In the genomic region with DNA sequence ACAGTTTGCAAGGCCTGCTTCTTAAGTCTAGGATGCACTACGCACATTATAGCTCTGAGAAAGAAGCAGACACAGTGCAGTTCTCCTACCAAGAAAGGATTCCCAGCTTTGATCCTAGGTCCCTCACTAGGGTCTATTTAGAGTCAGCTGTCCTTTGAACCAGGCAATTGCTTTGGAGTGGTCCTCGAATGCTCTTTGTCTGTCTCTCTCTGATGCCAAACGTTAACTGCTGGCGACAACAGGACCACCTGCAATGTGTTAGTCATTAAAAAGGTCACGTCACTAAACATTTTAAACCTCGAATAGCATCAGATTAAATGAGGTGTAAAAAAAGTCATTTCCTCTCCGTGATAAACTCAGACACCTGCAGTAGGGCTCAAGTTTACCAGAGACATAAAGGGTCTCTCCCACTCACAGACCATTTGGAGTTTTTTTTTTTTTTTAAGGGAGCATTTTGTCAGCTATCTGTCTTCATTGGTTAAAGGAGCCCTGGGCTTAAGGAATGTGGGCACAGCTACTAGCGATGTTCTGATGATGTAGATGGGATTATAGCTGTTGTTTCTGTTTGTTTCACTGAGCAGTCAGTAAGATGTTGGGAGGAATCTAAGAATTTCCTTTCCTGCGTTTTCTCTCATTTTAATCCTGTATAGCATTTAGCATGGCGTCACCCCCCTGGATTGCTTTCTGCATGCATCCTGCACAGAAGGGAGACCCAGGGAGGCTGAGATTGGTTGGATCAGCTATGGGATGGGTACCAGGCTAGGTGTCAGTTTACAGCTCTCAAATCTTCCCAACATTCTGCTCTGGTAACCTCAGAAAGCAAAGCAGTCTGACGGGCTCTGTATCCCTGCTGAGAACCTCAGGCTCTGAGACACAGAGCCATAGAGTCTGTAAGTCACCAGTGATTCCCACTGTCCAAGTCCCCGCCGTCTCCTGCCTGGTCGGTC, we compare ENCODE assay signal across 14 mouse cellular contexts.
DNase-seq lines count a peak whose midpoint lies in the region; ATAC-seq lines count a peak whose summit lies in the region.
"Had no signal": no experiment of that assay in that cellular context is flagged by ENCODE, and none has a peak within 500 bp of the region (broad histone marks: within the 10 kb centered on the region; RNA-seq: fewer than 3 reads in every experiment).

No protein-coding gene starts in this region.

- H3K36me3 ChIP-seq in intestine, embryonic 14.5 days (ENCODE audit: control insufficient read depth, insufficient read depth, low read length): no peaks in the 10 kb centered on the region
- H3K36me3 ChIP-seq in intestine, embryonic 16.5 days (ENCODE audit: control insufficient read depth, insufficient read depth, low read length): no peaks in the 10 kb centered on the region
- no peaks in the 10 kb centered on the region for H3K36me3 ChIP-seq in limb, embryonic 12.5 days
- no peaks in the 10 kb centered on the region for H3K36me3 ChIP-seq in midbrain, embryonic 16.5 days (ENCODE audit: control insufficient read depth, insufficient read depth, low read length)

- no peaks in the 10 kb centered on the region for H3K27me3 ChIP-seq in intestine, embryonic 14.5 days (replicated peaks; ENCODE audit: control insufficient read depth, insufficient read depth, low read length)
- no peaks in the 10 kb centered on the region for H3K27me3 ChIP-seq in intestine, embryonic 16.5 days (replicated peaks; ENCODE audit: control insufficient read depth, insufficient read depth, low read length)
- peaks cover 23% of the 10 kb centered on the region for H3K27me3 ChIP-seq in limb, embryonic 12.5 days
- H3K27me3 ChIP-seq in midbrain, embryonic 16.5 days (ENCODE audit: control insufficient read depth, insufficient read depth, low read depth, low read length): no peaks in the 10 kb centered on the region

- H3K27ac ChIP-seq in intestine, embryonic 14.5 days (ENCODE audit: low read depth): no peak overlapping the region
- H3K27ac ChIP-seq in intestine, embryonic 16.5 days (ENCODE audit: low read length): no peak overlapping the region
- H3K27ac ChIP-seq in limb, embryonic 12.5 days: no peak overlapping the region
- H3K27ac ChIP-seq in midbrain, embryonic 16.5 days (ENCODE audit: low read length): no peak overlapping the region

- no peak for ATAC-seq in intestine, embryonic 14.5 days (replicated peaks; ENCODE audit: low FRiP score, low TSS enrichment, low read depth)
- ATAC-seq in intestine, embryonic 16.5 days: no peak
- no peak for ATAC-seq in limb, embryonic 12.5 days (ENCODE audit: insufficient number of reproducible peaks, insufficient read depth, low FRiP score, low TSS enrichment, low read depth)
- no peak for ATAC-seq in midbrain, embryonic 16.5 days
- ATAC-seq: forebrain, embryonic 14.5 days had no signal

- H3K9ac ChIP-seq in intestine, embryonic 14.5 days (ENCODE audit: low read length): no peak overlapping the region
- no peak overlapping the region for H3K9ac ChIP-seq in intestine, embryonic 16.5 days (ENCODE audit: low read depth, low read length)
- no peak overlapping the region for H3K9ac ChIP-seq in limb, embryonic 12.5 days (replicated peaks)
- no peak overlapping the region for H3K9ac ChIP-seq in midbrain, embryonic 16.5 days (ENCODE audit: low read depth, low read length)

- H3K4me1 ChIP-seq in intestine, embryonic 14.5 days (replicated peaks; ENCODE audit: control insufficient read depth, insufficient read depth, low read length): peaks cover 15% of the 10 kb centered on the region
- peaks cover 10% of the 10 kb centered on the region; the same call in 1 of the 2 replicates for H3K4me1 ChIP-seq in intestine, embryonic 16.5 days (ENCODE audit: control insufficient read depth, insufficient read depth, low read length)
- H3K4me1 ChIP-seq in limb, embryonic 12.5 days (replicated peaks): peaks cover 44% of the 10 kb centered on the region
- no peaks in the 10 kb centered on the region for H3K4me1 ChIP-seq in midbrain, embryonic 16.5 days (ENCODE audit: control insufficient read depth, insufficient read depth, low read length)

- no peak overlapping the region for H3K4me3 ChIP-seq in intestine, embryonic 14.5 days (ENCODE audit: low read depth, low read length)
- H3K4me3 ChIP-seq in intestine, embryonic 16.5 days (ENCODE audit: low read length): no peak overlapping the region
- H3K4me3 ChIP-seq in limb, embryonic 12.5 days (replicated peaks): no peak overlapping the region
- H3K4me3 ChIP-seq in midbrain, embryonic 16.5 days (ENCODE audit: low read depth, low read length): no peak overlapping the region

- 29% methylated on average over 14 of the region's 14 CpGs for WGBS in intestine, embryonic 14.5 days
- whole genome bisulfite sequencing in intestine, embryonic 16.5 days: 34% methylated on average over 14 of the region's 14 CpGs
- WGBS in limb, embryonic 12.5 days: 9% methylated on average over 14 of the region's 14 CpGs
- WGBS in midbrain, embryonic 16.5 days: 32% methylated on average over 14 of the region's 14 CpGs

- no peak for DNase-seq in intestine, embryonic 14.5 days (ENCODE audit: low spot score)
- DNase-seq in Muller cell, postnatal 12 days (ENCODE audit: inconsistent ontology term): peak; percentile 32
- DNase-seq in embryo, embryonic 11 days: peak; percentile 28
- DNase-seq in testis, postnatal 14 days (ENCODE audit: low spot score): no peak
- DNase-seq in urinary bladder, postnatal 4 days (ENCODE audit: low spot score in 2 of 2): no peak
- DNase-seq: adrenal gland, postnatal 25 days; cerebellum, adult 9-11 months; gastrocnemius, postnatal 10 days; heart, postnatal 14 days; lung, postnatal 4 days had no signal

- H3K4me2 ChIP-seq in intestine, embryonic 14.5 days (ENCODE audit: low read length): peak overlapping the region; percentile 27
- no peak overlapping the region for H3K4me2 ChIP-seq in intestine, embryonic 16.5 days (ENCODE audit: low read depth, low read length)
- H3K4me2 ChIP-seq in limb, embryonic 12.5 days: peak overlapping the region; percentile 34
- H3K4me2 ChIP-seq in midbrain, embryonic 16.5 days (ENCODE audit: low read length): no peak overlapping the region

- no peaks in the 10 kb centered on the region for H3K9me3 ChIP-seq in intestine, embryonic 14.5 days (ENCODE audit: control insufficient read depth, low read length)
- H3K9me3 ChIP-seq in intestine, embryonic 16.5 days (ENCODE audit: control insufficient read depth, low read length): no peaks in the 10 kb centered on the region
- no peaks in the 10 kb centered on the region for H3K9me3 ChIP-seq in limb, embryonic 12.5 days
- no peaks in the 10 kb centered on the region for H3K9me3 ChIP-seq in midbrain, embryonic 16.5 days (replicated peaks; ENCODE audit: control insufficient read depth, low read length, poor library complexity, severe bottlenecking)

Comparison
In these comparisons a context has a peak if more than half of its experiments do, and no peak if none do; other contexts are left out.
1. H3K4me2 ChIP-seq: peak in intestine, embryonic 14.5 days (single experiment) and limb, embryonic 12.5 days (single experiment); none in intestine, embryonic 16.5 days (single experiment) and midbrain, embryonic 16.5 days (single experiment).
2. DNase-seq: peak in Muller cell, postnatal 12 days (single experiment) and embryo, embryonic 11 days (single experiment); none in intestine, embryonic 14.5 days (single experiment), testis, postnatal 14 days (single experiment) and urinary bladder, postnatal 4 days (0 of 2).